Mouse (Mus musculus) myocyte (in vitro differentiated cells): ENCODE measurements around the gene Bmpr1a. TPM values are rescaled to one million over a fixed set of nuclear protein-coding genes. Genes with fewer than 3 reads are reported as not detected.

Source experiments
- H3K27me3 ChIP-seq: one replicate; pipeline ENCODE4 v1.6.1; 2011; ENCODE audit not compliant: control insufficient read depth, insufficient read depth, insufficient read length
- H3K36me3 ChIP-seq: one replicate; pipeline ENCODE4 v1.6.1; 2011; ENCODE audit not compliant: control insufficient read depth, insufficient read depth
- H3K4me2 ChIP-seq: one replicate; pipeline ENCODE4 v1.6.1; 2011; ENCODE audit warnings: low read depth, control low read depth
- H3K4me3 ChIP-seq: one replicate; pipeline ENCODE4 v1.5.1; 2011; ENCODE audit warnings: mild to moderate bottlenecking, control low read depth, moderate library complexity
- H3K79me2 ChIP-seq: one replicate; pipeline ENCODE4 v1.6.1; 2011; ENCODE audit not compliant: control insufficient read depth, insufficient read depth
- H3ac ChIP-seq: one replicate; pipeline ENCODE4 v1.6.1; 2011; ENCODE audit not compliant: control insufficient read depth, insufficient read length
- CEBPB ChIP-seq: IDR thresholded peaks from 2 replicates; pipeline ENCODE4 v1.6.1; 2011; ENCODE audit warnings: mild to moderate bottlenecking, moderate library complexity; ENCODE audit not compliant: poor library complexity, insufficient read depth, severe bottlenecking
- E2F4 ChIP-seq: IDR thresholded peaks from one replicate; pipeline ENCODE4 v1.6.1; 2011; ENCODE audit warnings: mild to moderate bottlenecking, control low read depth, moderate library complexity; ENCODE audit not compliant: insufficient read depth
- MAX ChIP-seq: IDR thresholded peaks from one replicate; pipeline ENCODE4 v1.6.1; 2011; ENCODE audit warnings: low read depth, mild to moderate bottlenecking, control low read depth
- MYOD1 ChIP-seq, 3 experiments: IDR thresholded peaks; one replicate each; pipeline ENCODE4 v1.6.1; 2011; ENCODE audit warnings: control low read depth in 2 of 3, low read depth in 2 of 3, mild to moderate bottlenecking in 2 of 3, moderate library complexity in 1 of 3; ENCODE audit not compliant: insufficient read length in 2 of 3, control insufficient read depth in 1 of 3
- MYOG ChIP-seq, 3 experiments: IDR thresholded peaks; one replicate each; pipeline ENCODE4 v1.6.1; 2011; ENCODE audit warnings: control low read depth in 2 of 3, low read depth in 2 of 3, mild to moderate bottlenecking in 2 of 3; ENCODE audit not compliant: insufficient read length in 2 of 3, control insufficient read depth in 1 of 3, insufficient read depth in 1 of 3
- POLR2A ChIP-seq: IDR thresholded peaks from one replicate; pipeline ENCODE4 v1.6.1; 2011; ENCODE audit warnings: low read depth, mild to moderate bottlenecking, control low read depth, moderate library complexity; ENCODE audit not compliant: insufficient read length
- POLR2AphosphoS2 ChIP-seq: IDR thresholded peaks from one replicate; pipeline ENCODE4 v1.6.1; 2011; ENCODE audit warnings: low read depth, control low read depth; ENCODE audit not compliant: insufficient read length
- REST ChIP-seq: IDR thresholded peaks from one replicate; pipeline ENCODE4 v1.6.1; 2011; ENCODE audit warnings: mild to moderate bottlenecking, control low read depth, moderate library complexity; ENCODE audit not compliant: insufficient read depth, insufficient read length
- SRF ChIP-seq: IDR thresholded peaks from one replicate; pipeline ENCODE4 v1.6.1; 2011; ENCODE audit warnings: low read depth; ENCODE audit not compliant: control insufficient read depth, insufficient read length
- TCF12 ChIP-seq: IDR thresholded peaks from one replicate; pipeline ENCODE4 v1.6.1; 2011; ENCODE audit warnings: mild to moderate bottlenecking, control low read depth; ENCODE audit not compliant: poor library complexity, insufficient read depth, severe bottlenecking
- TCF3 ChIP-seq: IDR thresholded peaks from one replicate; pipeline ENCODE4 v1.6.1; 2011; ENCODE audit warnings: low read depth, control low read depth; ENCODE audit not compliant: insufficient read length
- USF1 ChIP-seq: IDR thresholded peaks from one replicate; pipeline ENCODE4 v1.6.1; 2011; ENCODE audit warnings: low read depth, mild to moderate bottlenecking, control low read depth, moderate library complexity
- polyA plus RNA-seq: library from polyadenylated mRNA; unstranded; fragments of >200 nt; fragmentation: generic; extraction: Trizol; gene quantifications from one replicate; pipeline ENCODE4 v1.2.1, GENCODE M21; 2012; ENCODE audit warnings: missing spikeins

Gene Bmpr1a
- polyA plus RNA-seq, 1 experiment: 10.5 TPM

DNA sequence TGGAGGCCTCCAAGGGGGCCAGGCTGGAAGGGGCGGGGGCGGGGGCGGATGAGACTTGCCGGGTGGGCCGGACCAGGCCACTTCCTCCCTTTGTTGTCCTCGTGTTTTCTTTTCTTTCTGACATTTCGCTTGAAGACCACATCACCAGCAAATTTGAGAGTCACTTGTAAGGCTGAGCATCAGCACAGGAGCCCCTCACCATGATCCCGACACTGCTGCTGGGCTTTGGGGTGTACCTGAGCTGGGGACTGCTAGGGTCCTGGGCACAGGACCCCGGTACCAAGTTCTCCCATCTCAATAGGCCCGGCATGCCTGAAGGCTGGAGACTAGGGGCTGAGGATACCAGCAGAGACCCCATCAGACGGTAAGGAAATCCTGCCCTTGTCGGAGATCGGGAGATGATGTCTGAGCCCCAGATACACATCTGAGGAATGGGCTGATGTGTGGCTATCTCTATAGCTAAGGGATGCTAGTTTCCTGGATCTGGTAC, 127.7 kb downstream of the Bmpr1a start, which contains the start of gene Mmrn2:
TSS of gene Mmrn2 (plus strand) at position 51 of the 490 bp plus-strand sequence.
- no peak for TF ChIP-seq TCF3
- TF ChIP-seq POLR2A: no peak
- no peak for TF ChIP-seq SRF
- no peak for TF ChIP-seq E2F4
- no peak for TF ChIP-seq MYOD1 (IDR thresholded peaks at IDR 0.05; ENCODE audit: control insufficient read depth in 1 of 3, insufficient read length in 2 of 3, low read depth in 2 of 3)
- no peak for TF ChIP-seq MYOG (IDR thresholded peaks at IDR 0.05; ENCODE audit: control insufficient read depth in 1 of 3, insufficient read depth in 1 of 3, insufficient read length in 2 of 3, low read depth in 2 of 3)
- no peak for TF ChIP-seq USF1
- no peak for TF ChIP-seq REST
- no peak for TF ChIP-seq MAX
- TF ChIP-seq TCF12: no peak
- TF ChIP-seq POLR2AphosphoS2: no peak
- no peak for TF ChIP-seq CEBPB
- Histone ChIP-seq H3K27me3 (no peaks in the 10 kb centered on the region), H3K4me3 (no peak within 1 kb of the TSS), H3K4me2 (no peak within 1 kb of the TSS), H3K79me2 (no peaks in the 10 kb centered on the region), H3ac (no peak within 1 kb of the TSS), H3K36me3 (no peaks in the 10 kb centered on the region)

DNA sequence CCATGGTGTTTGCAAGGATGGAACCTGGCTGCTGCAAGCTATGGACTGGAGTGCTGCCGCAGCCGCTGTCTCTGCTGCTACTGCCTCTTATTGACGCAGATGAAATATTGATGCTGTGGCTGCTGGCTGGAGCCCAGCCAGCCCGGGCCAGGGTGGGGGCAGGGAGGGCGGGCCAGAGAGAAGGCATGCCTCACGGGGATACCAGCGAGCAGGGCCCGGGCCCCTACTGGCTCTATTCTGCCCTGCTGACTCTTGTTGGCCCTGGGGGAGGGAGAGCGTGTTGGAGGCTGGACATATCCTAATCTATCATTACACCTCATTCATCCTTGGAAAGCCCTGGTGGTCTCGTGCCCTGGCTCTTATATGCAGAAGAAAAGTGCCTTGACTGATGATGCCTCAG, 128.6 kb downstream of the Bmpr1a start, which contains the start of gene Sncg:
TSS of gene Sncg (minus strand) at position 213 of the 400 bp plus-strand sequence.
- H3K4me2 ChIP-seq: peak within 1 kb of the TSS; percentile 18
- H3K36me3 ChIP-seq: no peaks in the 10 kb centered on the region
- H3K79me2 ChIP-seq: no peaks in the 10 kb centered on the region
- no peak for TF ChIP-seq TCF3
- TF ChIP-seq POLR2A: no peak
- TF ChIP-seq MYOG (IDR thresholded peaks at IDR 0.05; ENCODE audit: control insufficient read depth in 1 of 3, insufficient read depth in 1 of 3, insufficient read length in 2 of 3, low read depth in 2 of 3): no peak
- no peak for TF ChIP-seq TCF12
- TF ChIP-seq POLR2AphosphoS2: no peak
- H3K27me3 ChIP-seq: no peaks in the 10 kb centered on the region
- H3K4me3 ChIP-seq: no peak within 1 kb of the TSS
- H3ac ChIP-seq: no peak within 1 kb of the TSS

DNA sequence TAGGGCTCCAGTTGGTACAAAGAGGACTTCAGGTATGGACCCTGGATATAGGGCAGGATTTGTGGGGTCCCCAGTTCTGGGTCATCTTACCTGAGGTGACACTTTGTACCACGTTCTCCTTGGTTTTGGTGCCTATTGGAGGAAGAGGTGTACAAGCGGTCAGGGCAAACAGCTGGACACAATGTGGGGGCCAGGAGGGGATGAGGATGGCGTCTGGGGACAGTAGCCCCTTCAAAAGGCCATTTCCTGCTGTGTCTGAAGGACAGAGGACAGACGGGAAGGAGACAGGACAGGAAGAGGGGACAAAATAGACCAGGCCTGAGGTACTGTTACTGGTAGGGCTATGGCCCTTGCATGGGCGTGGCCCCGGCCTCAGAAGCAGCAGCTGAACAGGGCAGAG, 129.6 kb downstream of the Bmpr1a start:
- H3ac ChIP-seq: no peak overlapping the region
- peak in 1 of 3 experiments; percentile 63 for TF ChIP-seq MYOD1 (IDR thresholded peaks at IDR 0.05; ENCODE audit: control insufficient read depth in 1 of 3, insufficient read length in 2 of 3, low read depth in 2 of 3)
- TF ChIP-seq POLR2AphosphoS2: no peak
- TF ChIP-seq REST: no peak
- TF ChIP-seq TCF3: no peak
- TF ChIP-seq CEBPB: no peak
- TF ChIP-seq SRF: no peak
- peak in 1 of 3 experiments; percentile 47 for TF ChIP-seq MYOG (IDR thresholded peaks at IDR 0.05; ENCODE audit: control insufficient read depth in 1 of 3, insufficient read depth in 1 of 3, insufficient read length in 2 of 3, low read depth in 2 of 3)
- no peak for TF ChIP-seq POLR2A
- TF ChIP-seq MAX: no peak
- TF ChIP-seq TCF12: no peak
- TF ChIP-seq E2F4: no peak
- no peak for TF ChIP-seq USF1
- no peaks in the 10 kb centered on the region for H3K27me3 ChIP-seq
- H3K4me3 ChIP-seq: no peak overlapping the region
- no peaks in the 10 kb centered on the region for H3K36me3 ChIP-seq
- peak overlapping the region; percentile 18 for H3K4me2 ChIP-seq
- no peaks in the 10 kb centered on the region for H3K79me2 ChIP-seq

DNA sequence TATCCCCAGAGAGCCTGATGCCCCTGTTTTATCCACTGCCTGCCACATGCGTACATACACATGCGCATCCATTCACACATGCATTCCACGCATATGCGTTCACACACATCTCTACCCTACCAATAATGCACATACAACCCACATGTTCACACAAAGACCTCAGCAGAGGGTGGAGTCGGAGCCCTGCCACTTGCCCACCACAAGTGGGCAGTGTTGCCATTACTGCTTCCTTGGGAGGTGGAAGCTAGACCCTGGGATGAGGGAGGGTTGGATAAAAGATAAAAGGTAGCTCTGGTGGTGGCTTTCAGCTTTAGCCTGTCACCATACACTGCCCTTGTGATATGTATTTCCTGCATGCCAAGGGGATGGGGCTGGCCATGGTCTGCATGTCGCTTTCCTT, 130.5 kb downstream of the Bmpr1a start:
- Histone ChIP-seq H3K4me3 (no peak overlapping the region), H3K27me3 (no peaks in the 10 kb centered on the region), H3ac (no peak overlapping the region), H3K4me2 (no peak overlapping the region), H3K79me2 (no peaks in the 10 kb centered on the region), H3K36me3 (no peaks in the 10 kb centered on the region)
- TF ChIP-seq MAX: no peak
- TF ChIP-seq POLR2AphosphoS2: no peak
- no peak for TF ChIP-seq POLR2A
- no peak for TF ChIP-seq SRF
- no peak for TF ChIP-seq MYOG (IDR thresholded peaks at IDR 0.05; ENCODE audit: control insufficient read depth in 1 of 3, insufficient read depth in 1 of 3, insufficient read length in 2 of 3, low read depth in 2 of 3)
- no peak for TF ChIP-seq E2F4
- no peak for TF ChIP-seq TCF3
- TF ChIP-seq MYOD1 (IDR thresholded peaks at IDR 0.05; ENCODE audit: control insufficient read depth in 1 of 3, insufficient read length in 2 of 3, low read depth in 2 of 3): no peak
- TF ChIP-seq USF1: no peak
- TF ChIP-seq TCF12: no peak
- no peak for TF ChIP-seq REST
- no peak for TF ChIP-seq CEBPB

DNA sequence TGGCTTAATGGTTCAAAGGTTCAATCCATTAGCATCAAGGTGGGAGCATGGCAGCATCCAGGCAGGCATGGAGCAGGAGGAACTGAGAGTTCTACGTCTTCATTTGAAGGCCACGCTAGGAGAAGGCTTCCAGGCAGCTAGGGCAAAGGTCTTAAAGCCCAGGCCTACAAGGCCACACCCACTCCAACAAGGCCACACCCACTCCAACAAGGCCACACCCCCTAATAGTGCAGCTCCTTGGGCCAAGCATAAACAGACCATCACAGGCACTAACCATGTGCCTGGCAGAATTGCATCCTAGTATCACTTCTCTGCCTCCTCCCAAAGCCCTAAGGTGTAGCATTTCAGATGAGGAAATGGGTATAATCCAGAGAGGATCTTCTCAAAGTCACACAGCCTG, 131.4 kb downstream of the Bmpr1a start:
- H3ac ChIP-seq: no peak overlapping the region
- no peaks in the 10 kb centered on the region for H3K79me2 ChIP-seq
- no peak for TF ChIP-seq SRF
- no peak for TF ChIP-seq MAX
- no peak for TF ChIP-seq CEBPB
- no peak for TF ChIP-seq REST
- no peak for TF ChIP-seq POLR2A
- TF ChIP-seq USF1: no peak
- TF ChIP-seq E2F4: no peak
- no peak for TF ChIP-seq POLR2AphosphoS2
- no peak for TF ChIP-seq MYOD1 (IDR thresholded peaks at IDR 0.05; ENCODE audit: control insufficient read depth in 1 of 3, insufficient read length in 2 of 3, low read depth in 2 of 3)
- TF ChIP-seq TCF12: no peak
- no peak for TF ChIP-seq MYOG (IDR thresholded peaks at IDR 0.05; ENCODE audit: control insufficient read depth in 1 of 3, insufficient read depth in 1 of 3, insufficient read length in 2 of 3, low read depth in 2 of 3)
- no peaks in the 10 kb centered on the region for H3K36me3 ChIP-seq
- H3K27me3 ChIP-seq: no peaks in the 10 kb centered on the region
- no peak overlapping the region for H3K4me2 ChIP-seq
- no peak overlapping the region for H3K4me3 ChIP-seq
